8 mouse cellular contexts compared by ENCODE assay signal in genomic region chr10:112059702-112060582, GRCm38 (mm10). TPM values are rescaled to one million over a fixed set of nuclear protein-coding genes. Genes with fewer than 3 reads are reported as not detected.
DNase-seq lines count a peak whose midpoint lies in the region; ATAC-seq and TF ChIP-seq lines count a peak whose summit lies in the region.

Glipr1l1 (plus strand) TSS chr10:112060189.

- no peak for TF ChIP-seq POLR2A in spleen, adult 2 months (IDR thresholded peaks at IDR 0.05; ENCODE audit: low read depth, low read length)

- H3K27me3 ChIP-seq in spleen, adult 2 months (ENCODE audit: control insufficient read depth, insufficient read depth, low read length) = no peaks in the 10 kb centered on the region
- H3K27me3 ChIP-seq in forebrain, embryonic 15.5 days = no peaks in the 10 kb centered on the region
- no peaks in the 10 kb centered on the region for H3K27me3 ChIP-seq in midbrain, embryonic 12.5 days
- H3K27me3 ChIP-seq in stomach, embryonic 15.5 days (replicated peaks) = no peaks in the 10 kb centered on the region

- intact Hi-C loops in left cerebral cortex, postnatal 25 days (cut with DNase I) = loop anchor here (5.0 kb wide), 2 partner anchors 102 to 742 kb away; partner anchors contain the start of genes Caps2 and Glipr1l3

- DNase-seq in spleen, adult 2 months (ENCODE audit: low read depth in 1 of 2, low spot score in 2 of 2) = peak in 1 of 2 experiments; percentile 8
- DNase-seq in spleen, adult 12 weeks (ENCODE audit: low spot score) = no peak
- peak; percentile 8 for DNase-seq in cerebellum, adult 11-12 months
- DNase-seq in kidney, adult 18-20 months = peak; percentile 38
- DNase-seq in left cerebral cortex, postnatal 25 days (ENCODE audit: low spot score in 2 of 2) = peak; percentile 86 to 91

- no peak within 1 kb of the TSS for H3K4me2 ChIP-seq in forebrain, embryonic 15.5 days (replicated peaks)
- H3K4me2 ChIP-seq in midbrain, embryonic 12.5 days (replicated peaks) = no peak within 1 kb of the TSS
- H3K4me2 ChIP-seq in stomach, embryonic 15.5 days = no peak within 1 kb of the TSS

- no peak within 1 kb of the TSS for H3K27ac ChIP-seq in spleen, adult 2 months (ENCODE audit: insufficient read depth, low read length)
- no peak within 1 kb of the TSS for H3K27ac ChIP-seq in forebrain, embryonic 15.5 days (replicated peaks)
- no peak within 1 kb of the TSS for H3K27ac ChIP-seq in midbrain, embryonic 12.5 days (replicated peaks)
- H3K27ac ChIP-seq in stomach, embryonic 15.5 days = no peak within 1 kb of the TSS

- no peaks in the 10 kb centered on the region for H3K9me3 ChIP-seq in forebrain, embryonic 15.5 days
- H3K9me3 ChIP-seq in midbrain, embryonic 12.5 days = no peaks in the 10 kb centered on the region
- no peaks in the 10 kb centered on the region for H3K9me3 ChIP-seq in stomach, embryonic 15.5 days

- ATAC-seq in forebrain, embryonic 15.5 days (replicated peaks) = peak; percentile 100
- peak; percentile 98 for ATAC-seq in midbrain, embryonic 12.5 days (ENCODE audit: low FRiP score, low read depth)
- ATAC-seq in stomach, embryonic 15.5 days (ENCODE audit: insufficient read depth, low FRiP score, low read depth) = 0 out of 2 replicates have a peak, but pooled peaks have one; percentile 60

- TF ChIP-seq CTCF in spleen, adult 2 months (IDR thresholded peaks at IDR 0.05; ENCODE audit: extremely low read depth, insufficient read depth, insufficient read length, insufficient replicate concordance) = peak; percentile 17; the same call in 1 of the 2 replicates

- no peak within 1 kb of the TSS for H3K9ac ChIP-seq in forebrain, embryonic 15.5 days (replicated peaks)
- H3K9ac ChIP-seq in midbrain, embryonic 12.5 days (replicated peaks) = no peak within 1 kb of the TSS
- H3K9ac ChIP-seq in stomach, embryonic 15.5 days = no peak within 1 kb of the TSS

- H3K4me3 ChIP-seq in spleen, adult 2 months (ENCODE audit: extremely low read depth, insufficient read depth, insufficient read length) = no peak within 1 kb of the TSS
- no peak within 1 kb of the TSS for H3K4me3 ChIP-seq in forebrain, embryonic 15.5 days
- H3K4me3 ChIP-seq in midbrain, embryonic 12.5 days = no peak within 1 kb of the TSS
- no peak within 1 kb of the TSS for H3K4me3 ChIP-seq in stomach, embryonic 15.5 days (replicated peaks)

- no peaks in the 10 kb centered on the region for H3K36me3 ChIP-seq in spleen, adult 2 months (ENCODE audit: control insufficient read depth, insufficient read depth, low read length)
- H3K36me3 ChIP-seq in forebrain, embryonic 15.5 days = no peaks in the 10 kb centered on the region
- no peaks in the 10 kb centered on the region for H3K36me3 ChIP-seq in midbrain, embryonic 12.5 days
- no peaks in the 10 kb centered on the region for H3K36me3 ChIP-seq in stomach, embryonic 15.5 days

- H3K4me1 ChIP-seq in spleen, adult 2 months (ENCODE audit: control insufficient read depth, insufficient read depth, insufficient read length) = no peaks in the 10 kb centered on the region
- H3K4me1 ChIP-seq in forebrain, embryonic 15.5 days = no peaks in the 10 kb centered on the region
- no peaks in the 10 kb centered on the region for H3K4me1 ChIP-seq in midbrain, embryonic 12.5 days
- H3K4me1 ChIP-seq in stomach, embryonic 15.5 days = no peaks in the 10 kb centered on the region

- WGBS in spleen, adult 2 months = 64% methylated on average over 14 of the region's 14 CpGs
- WGBS in forebrain, embryonic 15.5 days = 42% methylated on average over 14 of the region's 14 CpGs
- WGBS in midbrain, embryonic 12.5 days = 40% methylated on average over 14 of the region's 14 CpGs
- 56% methylated on average over 14 of the region's 14 CpGs for WGBS in stomach, embryonic 15.5 days

RNA-seq across cellular contexts. Expression of gene Glipr1l1, which starts in this region (rescaled TPM):
- not detected in 2 replicates for polyA plus RNA-seq in spleen, adult 2 months (2012; rRNA removed)
- polyA plus RNA-seq in forebrain, embryonic 15.5 days (2015; fragmentation: Nextera tagmentation; extraction: Ambion mirVana) = not detected in 2 replicates
- not detected for total RNA-seq in left cerebral cortex, postnatal 25 days (2021)
- 0.26 TPM in 1 of 2 replicates, not detected in the other for polyA plus RNA-seq in midbrain, embryonic 12.5 days (2016; fragmentation: Nextera tagmentation; extraction: Ambion mirVana)
- not detected in 2 replicates for polyA plus RNA-seq in stomach, embryonic 15.5 days (2015; fragmentation: Nextera tagmentation; extraction: Ambion mirVana)

Comparison
In these comparisons a context has a peak if more than half of its experiments do, and no peak if none do; other contexts are left out.
1. Peak in ATAC-seq in forebrain, embryonic 15.5 days; RNA of the gene not detected or under 1 TPM.
2. Peak in DNase-seq in left cerebral cortex, postnatal 25 days; RNA of the gene not detected or under 1 TPM.
3. Peak in ATAC-seq in midbrain, embryonic 12.5 days; RNA of the gene not detected or under 1 TPM.
4. Peak in ATAC-seq in stomach, embryonic 15.5 days; RNA of the gene not detected or under 1 TPM.